Mouse (Mus musculus): ENCODE data around the gene Ifit1bl2.
"Not testable (repeated sequence)": the region's sequence is repeated elsewhere in the genome, so short reads cannot be mapped to it uniquely, and the experiment has no call there.

Gene Ifit1bl2

GRCm38 (mm10) chr19:34640623-34641022, at the start of gene Ifit1bl2, which contains the start of gene Ifit1:
TSS of gene Ifit1bl2 (minus strand) at chr19:34640743.
TSS of gene Ifit1 (plus strand) at chr19:34640871.
- no peak for DNase-seq (ENCODE audit: low spot score)

GRCm38 (mm10) chr19:34685530-34685929, 45.0 kb upstream of the Ifit1bl2 start:
- DNase-seq (ENCODE audit: low spot score) = no peak

GRCm38 (mm10) chr19:34684857-34685256, 44.3 kb upstream of the Ifit1bl2 start:
- DNase-seq (ENCODE audit: low spot score) = no peak

- no peak for DNase-seq (ENCODE audit: low spot score)
Observed at GRCm38 (mm10) chr19:34678428-34678827, 37.9 kb upstream of the Ifit1bl2 start.

- no peak for DNase-seq (ENCODE audit: low spot score)
Observed at GRCm38 (mm10) chr19:34673476-34673875, 32.9 kb upstream of the Ifit1bl2 start.

- peak; percentile 12 for DNase-seq (ENCODE audit: low spot score)
Observed at GRCm38 (mm10) chr19:34666127-34666526, 25.6 kb upstream of the Ifit1bl2 start.

GRCm38 (mm10) chr19:34662740-34663139, 22.2 kb upstream of the Ifit1bl2 start:
- DNase-seq (ENCODE audit: low spot score) = no peak

GRCm38 (mm10) chr19:34662067-34662507, 21.5 kb upstream of the Ifit1bl2 start:
- DNase-seq (ENCODE audit: low spot score) = peak; percentile 25

- DNase-seq (ENCODE audit: low spot score) = no peak
Observed at GRCm38 (mm10) chr19:34656511-34657298, 16.2 kb upstream of the Ifit1bl2 start.

- no peak for DNase-seq (ENCODE audit: low spot score)
Observed at GRCm38 (mm10) chr19:34655227-34655805, 14.8 kb upstream of the Ifit1bl2 start.

GRCm38 (mm10) chr19:34650997-34651396, 10.5 kb upstream of the Ifit1bl2 start:
- DNase-seq (ENCODE audit: low spot score) = no peak

GRCm38 (mm10) chr19:34650276-34650675, 9.7 kb upstream of the Ifit1bl2 start:
- DNase-seq (ENCODE audit: low spot score) = no peak

- not testable (repeated sequence) for DNase-seq (ENCODE audit: low spot score)
Observed at GRCm38 (mm10) chr19:34647630-34648029, 7.1 kb upstream of the Ifit1bl2 start.

- DNase-seq (ENCODE audit: low spot score) = no peak
Observed at GRCm38 (mm10) chr19:34642616-34643015, 2.1 kb upstream of the Ifit1bl2 start.

GRCm38 (mm10) chr19:34636933-34637557, 3.5 kb downstream of the Ifit1bl2 start:
- DNase-seq (ENCODE audit: low spot score) = no peak

GRCm38 (mm10) chr19:34633484-34633883, 7.1 kb downstream of the Ifit1bl2 start:
- DNase-seq (ENCODE audit: low spot score) = no peak

GRCm38 (mm10) chr19:34631487-34631886, 9.1 kb downstream of the Ifit1bl2 start:
- no peak for DNase-seq (ENCODE audit: low spot score)

- DNase-seq (ENCODE audit: low spot score) = no peak
Observed at GRCm38 (mm10) chr19:34627496-34627895, 13.0 kb downstream of the Ifit1bl2 start.

- no peak for DNase-seq (ENCODE audit: low spot score)
Observed at GRCm38 (mm10) chr19:34624663-34625062, 15.9 kb downstream of the Ifit1bl2 start.

GRCm38 (mm10) chr19:34623781-34624180, 16.8 kb downstream of the Ifit1bl2 start:
- no peak for DNase-seq (ENCODE audit: low spot score)

GRCm38 (mm10) chr19:34620871-34621270, 19.7 kb downstream of the Ifit1bl2 start:
- no peak for DNase-seq (ENCODE audit: low spot score)

- not testable (repeated sequence) for DNase-seq (ENCODE audit: low spot score)
Observed at GRCm38 (mm10) chr19:34612243-34613001, 28.1 kb downstream of the Ifit1bl2 start.

Data from ovary, adult 18-20 months (tissue).